Mouse (Mus musculus) B cell, adult 2 months (primary cell): Measurements from ENCODE around the gene Map3k1.

Experiments used
- DNase-seq, 2 experiments: peaks; one replicate each; pipeline ENCODE4 v3.0.0; 2022

Map3k1 gene

DNA sequence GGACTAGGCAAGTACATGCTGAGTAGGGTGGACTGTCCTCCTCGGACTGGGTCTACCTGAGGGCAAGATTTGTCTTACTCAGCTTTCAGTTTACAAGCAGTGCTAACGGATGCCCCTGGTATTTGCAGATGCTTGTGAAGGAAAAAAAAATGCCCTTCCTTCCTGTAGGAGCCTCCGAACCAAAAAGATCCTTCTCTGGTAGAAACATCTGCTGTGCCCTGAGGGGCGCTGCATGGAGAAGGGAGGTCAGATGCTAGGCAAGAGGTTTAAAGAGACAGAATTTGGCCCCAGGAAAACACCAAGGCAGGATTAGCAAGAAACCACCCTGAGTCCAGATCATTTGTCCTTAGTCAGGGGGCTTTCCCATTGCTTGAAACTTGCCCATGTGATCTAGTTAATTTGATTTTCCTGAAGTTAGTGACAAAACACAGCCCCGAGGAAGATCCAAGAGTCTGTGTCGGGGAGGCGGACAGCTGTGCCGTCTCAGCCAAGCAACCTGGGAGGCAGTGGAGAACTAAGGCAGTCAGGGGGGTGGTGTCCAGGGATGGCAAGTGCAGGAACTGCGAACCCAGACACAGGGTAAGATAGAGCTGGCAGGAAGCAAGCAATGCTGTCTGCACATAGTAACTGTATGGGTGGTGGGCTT lies 19.2 kb downstream of the Map3k1 start:
- peak in 1 of 2 experiments; percentile 44 for DNase-seq

GRCm38 (mm10) chr13:111788882-111789281 lies 19.9 kb downstream of the Map3k1 start:
- DNase-seq = no peak

- peak; percentile 85 to 88 for DNase-seq
These were observed 20.8 kb downstream of the Map3k1 start for GRCm38 (mm10) chr13:111787857-111788619.

DNA sequence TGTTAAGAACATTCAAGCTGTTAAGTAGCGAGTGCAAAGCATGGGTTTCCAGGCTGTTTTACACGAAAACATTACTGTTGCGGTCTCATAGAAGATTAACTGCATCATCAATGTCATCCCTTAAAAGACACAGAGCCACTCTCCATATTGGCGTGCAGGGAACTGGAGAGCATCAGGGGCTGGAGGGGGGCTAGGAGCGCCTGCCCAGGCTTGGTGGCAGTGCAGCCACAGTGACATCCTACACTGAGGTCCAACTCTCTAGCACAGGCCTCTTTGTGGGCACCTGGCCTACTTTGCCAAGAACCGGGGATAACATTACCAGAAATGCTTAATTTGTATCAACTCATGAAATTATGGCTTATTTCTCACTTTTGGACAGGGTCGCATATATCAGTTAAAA lies 22.2 kb downstream of the Map3k1 start:
- no peak for DNase-seq

DNA sequence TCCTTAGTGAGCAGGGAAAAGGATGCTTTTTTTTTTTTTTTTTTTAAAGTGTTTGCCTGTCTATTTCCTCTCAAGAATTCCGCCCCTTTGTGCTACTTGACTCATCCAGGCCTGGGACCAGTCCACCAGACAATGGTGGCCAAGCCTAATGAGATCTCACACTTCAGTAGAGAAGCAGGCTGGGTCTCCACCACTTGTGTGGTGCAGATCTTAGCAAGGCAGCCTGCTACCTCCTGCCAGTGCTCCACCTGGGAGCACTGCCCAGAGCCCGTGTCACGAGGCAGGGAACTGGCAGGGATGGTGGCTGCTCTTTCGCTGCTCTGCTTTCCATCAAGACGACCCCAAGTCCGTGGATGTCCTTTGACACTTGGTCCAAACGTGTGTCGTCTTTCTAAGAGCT lies 25.3 kb downstream of the Map3k1 start:
- DNase-seq = no peak

DNA sequence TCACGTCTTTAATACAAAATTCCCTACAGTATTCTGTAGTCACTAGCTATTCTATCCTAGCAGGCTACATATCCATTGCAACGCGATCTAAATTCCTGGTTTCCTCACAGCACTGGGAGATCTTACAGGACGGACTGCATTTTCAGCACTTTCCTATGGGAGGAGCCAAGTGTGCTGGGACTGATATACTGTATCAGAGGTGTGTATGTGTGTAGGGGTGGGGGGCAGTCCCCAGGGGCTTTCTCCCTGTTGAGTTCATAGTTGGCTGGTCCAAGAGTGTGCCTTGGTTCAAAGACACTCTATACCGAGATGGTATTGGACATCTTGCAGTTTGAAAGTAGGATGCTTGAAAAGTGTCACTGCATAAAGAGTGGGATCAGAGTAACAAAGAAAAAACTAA lies 29.3 kb downstream of the Map3k1 start:
- no peak for DNase-seq

DNA sequence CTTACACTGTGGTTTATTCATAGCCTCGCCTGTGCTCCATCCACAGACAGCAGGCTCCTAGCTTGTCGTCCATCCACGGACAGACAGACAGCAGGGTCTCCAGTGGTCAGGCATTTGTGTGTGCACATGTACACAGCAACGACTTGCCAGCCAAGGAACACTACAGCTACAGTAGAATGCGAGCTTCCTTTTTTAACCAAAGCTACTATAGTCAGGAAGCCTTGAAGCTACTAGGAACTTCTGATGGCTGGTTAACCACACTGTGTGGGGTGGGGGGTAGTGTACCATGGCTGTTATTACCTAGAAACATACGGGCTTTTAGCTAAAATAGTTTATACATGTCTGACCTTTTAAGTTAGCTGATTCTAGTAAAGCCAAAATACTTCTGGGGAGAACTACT lies 30.2 kb downstream of the Map3k1 start:
- peak; percentile 41 to 59 for DNase-seq

DNA sequence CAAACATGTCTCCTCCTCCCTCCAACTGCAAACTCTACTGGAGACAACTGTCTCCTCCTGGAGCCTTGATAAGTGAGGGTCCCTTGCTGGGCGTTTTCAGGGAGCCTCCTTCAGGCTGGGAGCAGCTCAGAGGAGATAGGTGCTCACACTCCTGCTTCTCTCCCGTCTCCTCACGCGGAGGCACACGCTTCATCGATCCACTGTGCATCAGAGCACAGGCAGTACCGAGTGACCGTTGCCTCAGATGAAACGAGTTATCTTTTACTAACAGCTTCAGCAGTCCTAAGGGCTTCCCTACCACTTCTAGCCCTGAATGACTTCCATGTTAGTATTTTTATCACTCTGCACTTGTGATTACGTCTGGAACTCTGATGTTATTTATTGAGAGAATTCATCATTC lies 30.9 kb downstream of the Map3k1 start:
- DNase-seq = no peak

DNA sequence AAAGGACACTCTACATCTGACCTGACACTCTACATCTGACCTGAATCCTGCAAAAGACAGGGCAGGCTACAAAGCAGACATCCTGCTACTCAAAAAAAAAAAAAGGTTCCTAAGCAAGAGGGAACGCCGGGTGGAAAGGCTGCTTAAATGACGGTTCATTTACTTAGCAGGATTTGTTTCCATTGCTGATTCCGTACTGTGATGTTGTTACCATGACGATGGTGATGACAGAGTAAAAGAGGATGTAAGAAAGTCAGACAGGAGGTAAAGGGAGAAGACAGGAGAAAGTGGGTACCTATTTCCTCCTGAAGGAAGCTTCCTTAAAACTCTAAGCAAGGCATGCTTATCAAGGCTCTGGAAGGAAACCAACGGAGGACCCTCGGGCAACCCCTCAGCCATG lies 31.6 kb downstream of the Map3k1 start:
- no peak for DNase-seq

GRCm38 (mm10) chr13:111772075-111772474 lies 36.7 kb downstream of the Map3k1 start:
- peak in 1 of 2 experiments; percentile 53 for DNase-seq

- DNase-seq = peak; percentile 60 to 68
These were observed 37.6 kb downstream of the Map3k1 start for GRCm38 (mm10) chr13:111771232-111771631.

DNA sequence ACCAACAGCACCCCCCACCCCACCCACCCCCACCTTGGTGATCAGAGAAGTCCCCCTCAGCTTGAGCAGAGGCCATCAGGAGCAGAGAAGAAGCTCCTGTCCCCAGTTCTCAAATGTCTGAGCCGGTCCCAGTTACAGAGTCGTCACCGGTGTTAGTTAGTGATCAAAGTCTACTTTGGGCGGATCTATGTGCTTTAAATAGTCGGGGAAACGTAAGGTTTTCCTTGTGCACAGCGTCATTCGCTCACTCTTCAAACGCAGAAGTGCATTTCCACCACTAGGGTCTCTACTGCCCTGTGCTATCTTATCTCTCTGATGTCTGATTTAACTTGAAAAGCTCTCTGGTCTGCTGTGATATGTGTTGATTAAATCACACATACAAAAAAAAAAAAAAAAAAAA lies 38.0 kb downstream of the Map3k1 start:
- no peak for DNase-seq

DNA sequence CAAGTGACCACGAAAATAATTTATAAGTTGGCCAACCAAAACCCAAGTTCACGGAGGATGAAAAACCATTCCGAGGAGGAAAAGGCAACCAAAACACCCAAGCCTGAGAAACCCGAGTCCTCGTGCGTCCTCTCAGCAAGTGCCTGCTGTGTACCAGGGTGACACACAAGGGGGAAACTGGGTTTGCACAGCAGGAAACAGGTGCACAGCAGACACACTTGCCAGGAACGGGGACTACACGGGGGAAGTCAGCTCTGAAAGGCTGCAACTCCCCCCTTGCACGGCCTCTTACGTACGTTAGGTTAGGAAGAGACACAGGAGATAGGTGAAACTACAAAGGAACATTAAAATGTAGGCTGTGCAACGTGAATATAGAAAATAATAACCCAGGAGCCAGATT lies 46.3 kb downstream of the Map3k1 start:
- no peak for DNase-seq

DNA sequence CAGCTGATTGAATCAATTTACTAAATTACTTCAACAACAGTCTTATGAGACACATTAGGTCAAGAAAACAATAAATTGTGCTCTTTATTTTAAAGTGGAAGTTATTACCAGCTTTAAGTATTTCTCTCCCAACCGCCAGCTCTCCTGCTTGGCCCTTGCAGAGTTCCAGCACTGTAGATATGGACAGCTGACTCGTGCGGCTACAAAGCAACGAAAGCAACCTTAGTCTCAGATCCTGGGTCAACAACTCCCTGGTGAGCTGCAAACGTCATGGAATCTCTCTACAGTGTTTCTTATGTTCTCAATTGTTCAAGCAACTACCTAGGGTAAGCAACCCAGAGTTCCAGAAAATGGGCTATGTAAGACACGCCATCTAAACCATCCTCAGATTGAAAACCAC lies 51.8 kb downstream of the Map3k1 start:
- DNase-seq = no peak

- no peak for DNase-seq
These were observed 52.9 kb downstream of the Map3k1 start for GRCm38 (mm10) chr13:111755937-111756336.

DNA sequence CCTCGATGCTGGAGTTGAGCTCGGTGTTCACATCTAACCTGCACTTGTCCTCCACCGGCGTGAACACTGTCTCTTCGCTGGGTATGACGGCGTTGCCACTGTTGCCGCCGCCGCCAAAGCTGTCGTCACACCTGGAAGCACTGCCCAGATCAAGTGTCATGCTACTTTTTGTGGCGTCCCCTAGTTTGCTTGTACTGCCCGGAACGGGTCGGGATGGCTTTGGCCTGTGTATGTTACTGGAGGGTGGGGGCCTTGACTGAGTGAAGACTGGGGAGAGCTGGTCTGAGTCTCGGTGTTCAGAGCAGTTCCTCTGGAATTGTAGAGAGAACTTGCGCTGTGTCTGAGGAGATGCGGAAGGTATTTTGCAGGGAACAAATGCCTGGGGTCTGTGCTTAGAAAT lies 53.4 kb downstream of the Map3k1 start:
- DNase-seq = no peak

DNA sequence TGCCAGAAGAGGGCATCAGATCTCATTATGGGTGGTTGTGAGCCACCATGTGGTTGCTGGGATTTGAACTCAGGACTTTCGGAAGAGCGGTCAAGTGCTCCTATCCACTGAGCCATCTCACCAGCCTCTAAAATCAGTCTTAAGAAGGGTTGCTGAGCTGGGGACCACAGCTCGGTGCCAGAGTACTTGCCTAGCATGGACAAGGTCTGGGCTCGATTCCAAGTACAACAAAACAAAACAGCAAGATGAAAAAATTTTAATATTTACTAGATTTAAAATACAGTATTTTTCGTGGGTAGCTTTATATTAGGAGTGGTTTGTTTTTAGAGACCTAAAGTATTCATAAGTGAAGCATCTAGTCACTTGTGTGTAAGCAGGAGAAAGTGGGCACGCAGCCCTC lies 55.5 kb downstream of the Map3k1 start:
- DNase-seq = no peak

DNA sequence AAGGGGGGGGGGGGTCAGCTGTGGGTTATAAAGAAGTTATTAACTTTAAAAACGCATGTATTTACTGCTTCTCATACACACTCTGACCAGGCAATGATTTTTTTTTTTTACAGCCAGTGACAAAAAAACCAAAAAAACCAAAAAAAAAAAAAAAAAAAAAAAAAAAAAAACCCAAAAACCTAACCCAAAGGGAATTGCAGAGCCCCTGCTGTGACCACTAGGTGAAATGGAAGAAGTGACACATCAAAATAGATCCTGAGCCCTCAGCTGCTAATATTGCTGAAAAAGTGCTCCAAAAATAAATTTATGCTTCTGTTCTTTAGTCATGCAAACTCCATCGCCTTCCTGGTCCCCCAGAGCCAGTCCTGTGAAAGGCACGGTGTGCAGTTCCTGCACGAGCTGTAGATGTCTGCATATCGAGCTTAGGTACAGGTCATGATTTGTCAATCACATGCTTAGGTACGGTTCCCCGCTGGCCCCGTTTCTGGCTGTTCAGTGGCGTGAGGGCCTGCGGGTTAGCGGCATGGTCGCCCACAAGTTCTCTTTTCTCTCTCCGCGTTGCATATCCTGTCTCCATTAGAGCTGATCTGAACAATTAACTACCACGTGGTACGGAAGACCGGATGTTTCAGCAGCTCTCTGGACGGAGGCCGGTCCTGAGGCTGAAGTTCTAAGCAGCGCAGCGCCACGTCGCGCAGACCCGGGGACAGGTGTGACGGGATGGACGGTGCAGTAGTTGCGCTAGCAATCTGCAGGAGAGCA lies 60.3 kb downstream of the Map3k1 start:
- no peak for DNase-seq

DNA sequence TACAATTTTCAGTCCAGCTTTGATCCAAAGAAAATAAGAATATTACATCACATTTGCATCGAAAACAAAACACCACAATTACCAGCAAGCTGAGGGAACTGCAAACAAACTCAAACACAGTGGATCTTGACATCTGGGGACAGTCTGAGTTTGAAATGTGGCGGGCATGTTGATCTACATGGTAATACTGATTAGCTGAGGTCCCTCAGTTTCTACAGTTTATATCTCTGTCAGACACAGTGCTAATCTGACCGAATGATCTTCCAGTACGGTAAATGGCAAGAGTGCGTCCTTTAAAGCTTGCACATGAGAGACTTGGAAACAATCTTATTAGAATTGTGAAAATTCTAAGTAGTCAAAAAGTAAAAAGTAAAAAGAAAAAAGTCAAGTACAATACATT lies 62.0 kb downstream of the Map3k1 start:
- DNase-seq = no peak

DNA sequence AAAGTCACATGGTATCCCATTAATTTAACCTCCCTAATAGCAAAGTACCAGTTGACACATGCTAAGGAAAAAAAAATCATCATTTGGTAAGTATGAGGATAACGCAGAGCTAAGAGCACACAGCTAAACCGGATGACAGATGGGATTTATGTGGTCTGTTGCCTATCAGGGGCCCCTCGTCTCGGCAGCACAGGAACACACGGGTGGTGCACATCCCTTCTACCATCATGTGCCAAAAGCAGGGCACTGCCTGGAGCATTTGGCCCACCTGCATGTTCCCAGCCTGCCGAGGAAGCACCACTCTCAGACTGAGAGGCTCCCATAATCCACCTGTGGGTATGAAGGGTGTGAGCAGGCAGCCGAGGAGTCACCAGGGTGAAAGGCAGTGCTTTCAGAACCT lies 63.6 kb downstream of the Map3k1 start:
- no peak for DNase-seq

DNA sequence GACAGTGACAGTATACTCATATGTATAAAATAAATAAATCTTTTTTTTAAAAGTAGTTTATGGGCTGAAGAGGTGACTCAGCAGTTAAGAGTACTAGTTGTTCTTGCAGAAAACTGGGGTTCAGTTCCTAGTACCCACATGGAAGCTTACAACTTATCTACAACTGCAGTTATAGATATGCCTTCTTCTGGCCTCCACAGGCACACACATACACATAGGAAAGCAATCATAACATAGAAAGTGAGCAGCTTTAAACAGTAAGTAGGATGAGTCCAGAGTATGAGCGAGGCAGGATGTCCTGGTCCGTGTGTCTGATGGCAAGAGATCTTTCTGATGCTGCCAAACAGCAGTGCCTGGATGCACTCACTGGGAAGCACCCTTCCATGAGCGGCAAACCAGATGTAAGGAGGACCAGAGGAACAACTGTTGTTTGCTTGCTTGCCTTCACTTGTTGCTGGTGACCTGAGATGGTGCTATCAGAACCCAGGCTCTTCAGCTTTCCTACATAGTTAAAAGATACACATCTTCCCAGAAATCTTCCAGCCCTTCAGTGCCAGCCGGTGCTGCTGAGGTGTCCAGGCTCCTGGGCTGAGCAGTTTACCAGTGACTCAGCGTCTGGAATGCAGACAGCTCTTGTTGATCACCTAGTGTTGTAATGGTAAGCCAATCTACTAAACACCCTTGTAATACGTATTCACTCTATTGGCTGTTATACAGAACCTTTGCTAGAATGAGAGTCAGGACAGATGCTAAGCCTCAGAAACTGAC lies 64.4 kb downstream of the Map3k1 start:
- DNase-seq = no peak

- peak; percentile 72 to 74 for DNase-seq
These were observed 66.7 kb downstream of the Map3k1 start for GRCm38 (mm10) chr13:111741991-111742615.
